Mouse (Mus musculus): ENCODE results near the gene Frem1.

GRCm38 (mm10) chr4:83049288-83049687 lies 2.9 kb downstream of the Frem1 start:
- TF ChIP-seq POLR2A (IDR thresholded peaks at IDR 0.05; ENCODE audit: borderline replicate concordance, control insufficient read depth, low read depth, low read length), result no peak
- TF ChIP-seq CTCF (IDR thresholded peaks at IDR 0.05; ENCODE audit: control insufficient read depth, insufficient read depth, low read length), result no peak

Data from bone marrow, adult 2 months (tissue).